Mouse (Mus musculus) spleen, adult 2 months (tissue): ENCODE data around the gene Stim2.

Experiments used
- CTCF ChIP-seq: fragments of 200-500 bp; IDR thresholded peaks from 2 replicates; pipeline ENCODE4 v1.5.1; 2011; ENCODE audit warnings: mild to moderate bottlenecking, inconsistent platforms; ENCODE audit not compliant: insufficient read depth, insufficient read length, insufficient replicate concordance; ENCODE audit errors: extremely low read depth
- POLR2A ChIP-seq: fragments of 200-500 bp; IDR thresholded peaks from 2 replicates; pipeline ENCODE4 v1.6.1; 2011; ENCODE audit warnings: low read depth, low read length, inconsistent platforms

DNA sequence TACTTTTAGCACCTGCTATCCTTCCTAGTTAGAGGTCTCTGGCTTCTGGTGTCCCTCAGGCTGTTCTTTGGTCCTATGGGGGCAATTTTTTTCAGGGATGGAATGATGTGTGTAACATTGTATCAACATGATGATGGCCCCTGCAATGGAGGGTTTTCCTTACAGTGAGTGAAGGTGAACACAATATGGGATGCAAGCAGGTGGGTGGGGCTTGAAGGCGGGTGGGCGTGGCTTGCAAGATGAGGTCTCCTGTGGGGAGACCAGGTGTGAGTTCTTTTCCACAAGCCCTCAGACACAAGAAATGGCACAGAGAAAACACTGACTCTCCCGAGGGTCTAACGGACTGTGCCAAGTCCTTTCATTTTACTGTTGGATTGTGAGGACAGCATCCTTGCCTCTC lies 157.6 kb downstream of the Stim2 start:
- TF ChIP-seq POLR2A (no peak), CTCF (no peak)
